Mouse (Mus musculus): ENCODE measurements around the gene Cldn4.
A peak's percentile ranks its signal among the peaks of the same experiment; 100 is the strongest.

Cldn4 gene

GRCm38 (mm10) chr5:134932179-134932902 lies 14.4 kb downstream of the Cldn4 start, which contains the start of gene Mettl27:
Gene Mettl27, plus strand, starts transcription at chr5:134932368.
- peak; percentile 77 for DNase-seq

- DNase-seq: no peak
These were observed 16.7 kb downstream of the Cldn4 start for GRCm38 (mm10) chr5:134929988-134930387.

GRCm38 (mm10) chr5:134926726-134927125 lies 20.0 kb downstream of the Cldn4 start:
- DNase-seq: no peak

DNA sequence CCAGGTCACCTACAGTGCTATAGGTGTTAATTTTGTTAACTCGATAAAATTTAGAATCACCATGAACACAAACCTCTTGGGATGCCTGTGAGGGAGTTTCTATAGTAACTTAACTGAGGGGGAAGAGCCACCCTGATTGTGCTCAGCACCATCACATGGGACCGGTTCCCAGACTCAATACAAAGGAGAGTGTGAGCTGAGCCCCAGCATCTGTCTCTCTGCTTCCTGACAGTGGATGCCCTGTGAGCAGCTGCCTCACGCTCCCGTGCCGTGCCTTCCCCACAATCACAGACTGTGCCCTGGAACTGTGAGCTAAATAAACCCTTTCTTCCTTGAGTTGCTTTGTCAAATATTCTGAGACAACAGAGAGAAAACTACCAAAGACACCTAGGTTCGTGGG lies 23.6 kb downstream of the Cldn4 start:
- no peak for DNase-seq

DNA sequence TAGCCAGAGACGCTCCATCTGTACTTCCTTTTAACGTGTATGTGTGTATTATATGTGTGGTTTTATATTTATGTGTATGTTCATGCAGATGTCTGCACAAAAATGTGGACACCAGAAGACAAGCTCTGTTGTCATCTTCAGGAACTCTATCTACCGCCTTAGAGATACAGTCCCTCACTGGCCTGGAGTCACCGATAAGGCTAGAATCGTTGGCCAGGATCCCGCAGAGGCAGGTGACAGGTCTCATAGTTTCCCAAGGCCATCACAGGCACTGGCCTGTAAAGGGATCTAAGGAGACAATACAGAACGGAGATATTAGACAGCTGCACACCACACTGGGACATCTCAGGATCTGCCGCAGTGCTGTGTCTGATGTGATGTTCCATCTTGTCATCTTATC lies 25.6 kb downstream of the Cldn4 start:
- DNase-seq: no peak

- no peak for DNase-seq
These were observed 26.5 kb downstream of the Cldn4 start for GRCm38 (mm10) chr5:134920106-134920687.

GRCm38 (mm10) chr5:134919097-134919496 lies 27.6 kb downstream of the Cldn4 start:
- DNase-seq: no peak

GRCm38 (mm10) chr5:134918071-134918832 lies 28.5 kb downstream of the Cldn4 start:
- DNase-seq: no peak

DNA sequence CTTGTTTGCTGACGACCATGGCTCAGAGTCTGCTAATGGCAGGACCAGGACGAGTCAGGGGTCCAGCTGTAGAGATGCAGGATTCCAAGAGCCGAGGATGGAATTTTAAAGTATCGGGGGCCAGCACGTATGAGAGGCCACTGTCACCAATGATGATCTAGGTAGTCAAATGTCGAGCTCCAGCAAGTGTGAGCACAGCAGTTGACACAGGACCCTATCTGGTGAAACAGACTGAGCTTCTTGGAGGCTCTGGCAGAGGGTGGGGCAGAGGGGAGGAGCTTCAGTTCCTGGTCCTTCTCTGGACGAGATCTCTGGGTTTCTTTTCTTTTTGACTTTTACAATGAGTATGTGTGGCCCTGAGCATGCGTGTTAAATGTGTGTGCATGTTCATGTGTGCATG lies 31.4 kb downstream of the Cldn4 start, which contains the start of gene Cldn13:
Cldn13 (minus strand) TSS at position 216 of the 400 bp plus-strand sequence.
- DNase-seq: no peak

DNA sequence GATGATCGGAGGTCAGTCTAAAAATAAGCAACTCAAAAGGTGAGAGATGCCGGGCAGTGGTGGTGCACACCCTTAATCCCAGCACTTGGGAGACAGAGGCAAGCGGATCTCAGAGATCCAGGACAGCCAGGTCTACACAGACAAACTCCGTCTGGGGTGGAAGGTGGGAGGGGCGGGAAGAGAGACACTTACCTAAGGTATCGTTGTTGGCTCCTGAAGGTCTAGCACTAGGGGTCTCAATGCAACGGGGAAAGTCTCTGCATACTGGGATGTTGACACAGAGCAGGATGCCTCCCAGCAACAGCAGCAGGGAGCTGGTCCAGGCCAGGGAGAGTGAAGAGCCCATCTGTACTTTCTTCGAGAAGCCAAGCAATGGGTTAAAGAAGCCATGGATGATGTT lies 32.2 kb downstream of the Cldn4 start:
- DNase-seq: no peak

DNA sequence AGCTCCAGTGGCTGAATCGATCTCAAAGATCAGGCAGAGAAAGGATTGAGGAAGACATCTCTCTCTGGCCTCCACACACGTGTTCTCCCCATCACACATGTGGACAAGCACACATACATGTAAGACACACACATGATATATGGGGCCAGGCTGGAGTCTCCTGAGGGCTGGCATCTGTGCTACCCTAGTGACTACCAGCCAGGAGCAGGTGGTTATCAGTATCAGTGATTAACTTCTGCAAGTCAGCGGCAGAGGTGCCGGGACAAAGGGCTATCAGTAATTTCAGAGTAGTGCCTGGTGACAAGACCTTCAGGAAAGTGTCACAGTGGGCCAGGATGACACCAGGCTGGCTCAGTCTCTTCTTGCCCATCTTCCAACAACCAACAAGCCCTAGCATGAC lies 33.0 kb downstream of the Cldn4 start:
- no peak for DNase-seq

GRCm38 (mm10) chr5:134913352-134913751 lies 33.4 kb downstream of the Cldn4 start:
- DNase-seq: no peak

- no peak for DNase-seq
These were observed 34.8 kb downstream of the Cldn4 start for GRCm38 (mm10) chr5:134911901-134912300.

DNA sequence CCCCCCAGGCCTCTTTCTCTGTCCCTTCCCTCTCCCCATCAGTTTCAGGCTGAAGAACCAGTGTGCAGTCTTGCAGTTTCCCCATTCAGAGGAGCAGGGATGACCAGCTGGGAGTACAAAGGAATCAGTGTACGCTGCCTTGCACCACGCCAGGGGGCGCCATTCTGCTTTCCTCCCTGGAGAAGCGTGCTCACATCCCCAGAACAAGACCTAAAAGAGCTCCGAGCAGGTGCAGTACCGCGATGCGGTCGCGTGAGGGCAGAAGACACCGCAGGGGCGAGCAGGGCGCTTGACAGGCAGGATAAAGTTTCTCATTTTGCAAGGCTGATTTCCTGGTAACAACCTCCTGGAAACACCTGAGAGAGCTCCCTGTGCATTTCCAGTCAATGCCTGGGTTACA lies 39.6 kb downstream of the Cldn4 start:
- DNase-seq: peak; percentile 87

- DNase-seq: no peak
These were observed 40.1 kb downstream of the Cldn4 start, which contains the start of gene Tmem270 for GRCm38 (mm10) chr5:134906633-134907032. Gene Tmem270, minus strand, starts transcription at chr5:134906733.

DNA sequence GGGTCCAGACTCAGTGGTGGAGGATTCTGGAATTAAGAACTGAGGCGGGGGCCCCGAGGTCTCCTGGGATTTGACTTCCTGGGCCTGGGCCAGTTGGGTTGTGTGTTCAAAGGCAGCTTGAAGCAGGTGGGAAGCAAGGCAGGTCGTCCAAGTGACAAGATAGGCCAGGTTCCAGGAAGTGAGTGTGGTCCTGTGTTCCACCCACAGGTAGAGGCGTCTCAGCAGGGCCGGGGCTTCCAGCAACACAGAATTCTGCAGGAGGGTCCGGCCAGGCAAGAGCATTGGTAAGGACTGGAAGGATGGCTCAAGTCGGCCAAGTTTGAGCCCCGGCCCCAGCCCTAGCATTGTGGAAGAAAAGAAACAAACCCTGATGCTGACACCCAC lies 45.1 kb downstream of the Cldn4 start:
- no peak for DNase-seq

- DNase-seq: peak; percentile 46
These were observed 45.6 kb downstream of the Cldn4 start for GRCm38 (mm10) chr5:134901012-134901643.

DNA sequence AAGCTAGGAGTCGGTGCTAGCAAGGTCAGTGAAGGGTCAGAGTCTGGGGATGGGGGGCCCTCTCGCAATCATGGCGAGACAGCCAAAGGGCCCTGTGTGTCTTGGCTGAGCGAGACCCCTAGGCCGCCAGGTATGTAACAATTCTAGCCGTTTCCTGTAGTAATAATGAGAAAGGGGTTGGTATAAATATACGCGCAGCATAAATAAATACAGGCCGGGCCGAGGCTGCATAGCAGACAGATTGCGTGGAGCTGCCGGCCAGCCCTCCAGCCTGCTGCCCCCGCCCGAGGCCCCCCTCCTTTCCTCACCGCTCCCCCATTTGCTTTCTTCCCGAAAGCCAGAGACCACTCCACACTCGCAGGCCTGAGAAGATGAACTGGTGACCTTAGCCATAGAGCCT lies 49.1 kb downstream of the Cldn4 start:
- no peak for DNase-seq

DNA sequence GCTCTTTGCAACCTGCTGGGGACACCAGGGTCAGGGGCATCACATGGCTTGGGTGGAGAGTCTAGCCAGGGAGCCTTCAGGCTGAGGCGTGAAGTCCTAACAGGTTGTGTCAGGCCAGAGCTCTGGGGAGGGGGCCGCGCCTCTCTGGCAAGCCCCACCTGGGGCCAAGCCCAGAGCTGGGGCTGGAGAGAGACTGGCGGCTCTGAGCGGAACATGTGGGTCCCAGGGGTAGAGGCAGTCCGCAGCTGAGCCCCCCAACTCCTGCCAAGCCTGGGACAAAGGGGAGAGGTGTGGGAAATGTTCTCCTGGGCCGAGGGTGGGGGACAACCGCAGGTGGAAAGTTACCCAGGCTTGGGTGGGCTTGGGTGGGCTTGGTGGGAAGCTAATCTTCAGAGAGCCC lies 49.8 kb downstream of the Cldn4 start:
- no peak for DNase-seq

DNA sequence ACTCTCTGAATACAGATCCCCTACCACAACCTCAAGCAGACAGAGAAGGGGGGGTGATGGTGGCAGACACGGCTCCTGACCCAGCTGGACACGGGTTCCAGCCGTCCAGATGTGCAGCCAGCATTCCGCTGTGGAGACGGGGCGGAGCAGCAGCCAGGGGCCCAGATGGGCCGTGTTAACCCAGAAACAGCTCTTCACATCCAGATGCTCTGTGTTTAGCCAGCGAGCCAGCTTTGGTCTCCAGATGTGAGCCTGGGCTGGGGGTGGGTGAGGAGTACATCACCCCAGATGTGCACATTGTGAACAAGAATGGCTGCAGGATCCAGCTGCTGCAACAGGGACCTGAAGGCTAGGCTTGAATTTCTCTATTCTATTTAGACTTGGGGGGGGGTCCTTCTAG lies 51.4 kb downstream of the Cldn4 start:
- DNase-seq: no peak

Measured in cerebellum, adult 9-10 months (tissue).